Mouse (Mus musculus): ENCODE measurements around the gene Plpp6.
"Not testable (repeated sequence)": the region's sequence is repeated elsewhere in the genome, so short reads cannot be mapped to it uniquely, and the experiment has no call there.

Gene Plpp6

GRCm38 (mm10) chr19:28982617-28983016 is 18.9 kb downstream of the Plpp6 start:
- in situ Hi-C loops (cut with MboI, MseI) = no loop called here

GRCm38 (mm10) chr19:28989515-28989914 is 25.8 kb downstream of the Plpp6 start:
- in situ Hi-C loops (cut with MboI, MseI) = no loop called here

- in situ Hi-C loops (cut with MboI, MseI) = no loop called here
Observed at GRCm38 (mm10) chr19:28990194-28990589, 26.4 kb downstream of the Plpp6 start, which contains the start of gene Cdc37l1. TSS of gene Cdc37l1 (plus strand) at chr19:28990352.

DNA sequence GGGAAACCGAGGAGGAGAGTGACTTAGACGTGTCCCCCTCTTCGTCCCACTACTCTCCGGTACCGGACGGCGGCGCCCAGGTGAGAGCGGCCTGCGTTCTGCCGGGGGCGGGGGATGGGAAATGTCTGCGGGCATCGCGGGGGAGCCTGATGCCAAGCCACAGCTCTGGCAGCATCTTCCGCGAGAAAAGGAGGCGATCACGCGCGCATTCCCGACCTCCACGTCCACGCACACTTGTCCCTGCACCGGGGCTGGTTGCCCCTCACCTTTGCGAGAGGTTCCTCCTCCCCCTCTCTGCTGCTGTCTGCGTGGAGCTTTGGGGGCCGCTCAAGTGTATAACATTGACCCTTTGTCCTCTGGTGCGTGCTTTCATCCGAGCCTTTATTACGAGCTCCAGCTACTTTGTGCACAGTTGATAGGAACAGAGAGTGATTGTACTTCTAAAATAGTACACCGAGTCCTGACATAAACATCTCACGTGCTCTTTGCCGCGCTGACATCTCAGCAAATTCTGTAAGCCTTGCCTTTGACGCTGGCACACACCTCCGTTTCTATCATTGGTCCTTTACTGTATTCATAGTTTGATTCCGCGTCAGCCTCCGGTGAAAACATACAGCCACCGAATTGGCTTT is 27.0 kb downstream of the Plpp6 start:
- in situ Hi-C loops (cut with MboI, MseI) = no loop called here

GRCm38 (mm10) chr19:28991391-28991790 is 27.6 kb downstream of the Plpp6 start:
- in situ Hi-C loops (cut with MboI, MseI) = no loop called here

- in situ Hi-C loops (cut with MboI, MseI) = no loop called here
Observed at GRCm38 (mm10) chr19:28994870-28995269, 31.1 kb downstream of the Plpp6 start.

DNA sequence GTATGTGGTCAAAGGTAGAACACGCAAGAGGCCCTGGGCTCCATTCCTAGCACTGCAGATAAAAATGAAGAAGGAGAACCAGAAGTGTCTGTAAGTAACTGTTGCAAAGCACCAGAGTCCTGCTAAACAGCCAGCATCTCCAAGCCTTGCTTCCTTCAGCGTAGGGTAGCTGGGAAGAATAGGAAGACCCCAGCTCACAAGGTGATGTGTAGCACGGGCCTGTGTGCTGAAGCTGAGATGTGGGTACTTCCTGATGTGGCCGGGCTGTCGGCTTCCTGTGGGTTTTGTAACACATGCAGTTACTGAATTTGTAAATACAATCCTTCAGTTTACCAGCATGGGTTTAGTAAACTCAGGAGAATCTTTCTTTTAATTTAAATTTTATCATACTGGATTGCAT is 31.6 kb downstream of the Plpp6 start:
- in situ Hi-C loops (cut with MboI, MseI) = no loop called here

- in situ Hi-C loops (cut with MboI, MseI) = no loop called here
Observed at GRCm38 (mm10) chr19:28997976-28998630, 34.4 kb downstream of the Plpp6 start.

- in situ Hi-C loops (cut with MboI, MseI) = not testable (repeated sequence)
Observed at GRCm38 (mm10) chr19:29000321-29000720, 36.6 kb downstream of the Plpp6 start.

DNA sequence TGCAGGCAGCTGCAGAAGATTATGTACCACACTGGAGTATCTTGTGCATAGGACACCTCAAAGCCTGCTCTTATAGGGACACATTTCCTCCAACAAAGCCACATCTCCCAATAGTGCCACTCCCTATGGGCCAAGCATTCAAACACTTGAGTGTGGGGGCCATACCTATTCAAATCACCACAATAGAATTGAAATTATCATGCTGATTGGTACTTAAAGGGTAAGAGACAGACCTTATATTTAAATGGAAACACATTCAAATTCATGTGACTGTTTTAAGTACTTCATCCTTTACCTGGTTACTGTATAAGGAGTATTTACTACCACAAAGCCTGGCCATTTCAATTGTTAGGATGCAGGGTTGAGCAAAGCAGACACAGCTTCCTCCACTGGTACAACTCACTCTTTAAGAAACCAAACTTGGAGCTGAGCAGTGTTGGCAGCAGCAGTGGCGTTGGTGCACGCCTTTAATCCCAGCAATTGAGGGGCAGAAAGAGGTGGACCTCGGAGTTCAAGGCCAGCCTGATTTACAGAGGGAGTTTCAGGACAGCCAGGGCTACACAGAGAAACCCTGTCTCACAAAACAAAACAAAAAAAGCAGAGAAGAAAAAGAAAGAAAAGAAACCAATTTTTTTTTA is 44.4 kb downstream of the Plpp6 start:
- in situ Hi-C loops (cut with MboI, MseI) = no loop called here

- in situ Hi-C loops (cut with MboI, MseI) = no loop called here
Observed at GRCm38 (mm10) chr19:29009046-29009445, 45.3 kb downstream of the Plpp6 start.

DNA sequence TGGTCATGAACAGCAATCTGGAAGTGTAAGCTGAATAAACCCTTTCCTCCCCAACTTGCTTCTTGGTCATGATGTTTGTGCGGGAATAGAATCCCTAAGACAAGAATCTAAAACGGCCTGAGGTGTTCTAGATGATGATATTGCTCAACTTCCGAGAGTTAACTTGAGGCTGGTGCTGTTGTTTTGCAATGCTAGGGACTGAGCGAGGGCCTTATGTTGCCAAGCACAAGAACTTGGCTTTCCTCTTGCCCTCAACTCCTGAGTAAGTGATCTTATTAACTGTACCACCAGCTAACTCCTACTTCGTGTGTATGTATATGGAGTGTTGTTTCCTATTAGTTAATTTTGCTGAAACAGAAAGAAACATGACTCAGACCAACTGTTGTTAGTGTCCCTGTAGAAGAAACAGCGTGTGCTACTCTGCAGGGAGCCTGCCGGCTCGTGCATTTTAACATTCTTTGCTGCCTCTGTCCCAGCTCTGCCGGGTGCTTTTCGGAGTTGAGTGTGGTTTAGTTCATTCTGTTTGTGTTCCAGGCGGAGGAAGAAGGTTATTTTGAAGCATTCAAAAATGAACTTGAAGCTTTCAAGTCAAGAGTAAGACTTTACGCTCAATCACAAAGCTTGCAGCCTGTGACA is 47.7 kb downstream of the Plpp6 start:
- in situ Hi-C loops (cut with MboI, MseI) = no loop called here

- in situ Hi-C loops (cut with MboI, MseI) = no loop called here
Observed at GRCm38 (mm10) chr19:29014466-29015055, 50.8 kb downstream of the Plpp6 start.

GRCm38 (mm10) chr19:29015410-29016203 is 51.9 kb downstream of the Plpp6 start:
- in situ Hi-C loops (cut with MboI, MseI) = no loop called here

DNA sequence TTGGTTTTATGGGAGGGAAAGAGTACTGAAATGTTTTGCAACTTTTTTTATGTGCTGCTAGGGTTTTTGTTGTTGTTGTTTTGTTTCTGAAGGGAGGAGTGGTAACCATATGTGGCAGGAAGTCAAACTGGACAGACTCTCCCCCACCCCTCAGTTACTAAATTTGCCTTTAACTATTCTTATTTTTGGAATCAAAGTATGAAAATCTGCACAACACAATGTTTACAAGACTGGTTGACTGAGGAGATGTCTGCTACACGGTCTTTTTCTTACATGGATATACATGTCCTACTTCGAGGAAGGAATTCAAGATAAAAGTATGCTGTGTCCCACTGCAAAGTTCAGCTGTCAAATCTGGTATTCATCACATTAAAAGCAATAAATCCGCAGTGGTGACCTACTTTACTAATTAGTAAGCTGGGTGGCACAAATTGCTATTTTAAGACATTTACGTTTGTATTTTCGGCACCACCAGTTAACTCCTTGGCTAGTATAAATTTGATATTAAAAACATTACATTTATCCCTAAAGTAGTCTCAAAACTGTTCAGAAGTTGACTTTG is 52.5 kb downstream of the Plpp6 start:
- in situ Hi-C loops (cut with MboI, MseI) = no loop called here

All from T-helper 1 cell (primary cell).